ENCODE assay signal across 8 mouse cellular contexts in genomic region chr11:61266551-61267533, GRCm38 (mm10). TPM values are rescaled to one million over a fixed set of nuclear protein-coding genes. Genes with fewer than 3 reads are reported as not detected.
A peak's percentile ranks its signal among the peaks of the same experiment; 100 is the strongest.
DNase-seq lines count a peak whose midpoint lies in the region; ATAC-seq and TF ChIP-seq lines count a peak whose summit lies in the region.

Aldh3a2 (minus strand) TSS chr11:61267464.

- WGBS in heart, embryonic 10.5 days, result 1% methylated on average over 58 of the region's 58 CpGs
- WGBS in kidney, embryonic 15.5 days, result under 1% methylated on average over 58 of the region's 58 CpGs

- H3K9me3 ChIP-seq in heart, embryonic 10.5 days, result no peaks in the 10 kb centered on the region
- H3K9me3 ChIP-seq in kidney, embryonic 15.5 days (replicated peaks), result no peaks in the 10 kb centered on the region

- DNase-seq in A20 (ENCODE audit: low read depth, low spot score) (peak; percentile 98), liver (peak; percentile 94)
- DNase-seq in heart, embryonic 10.5 days (ENCODE audit: low spot score), result peak; percentile 97
- DNase-seq in spleen, postnatal 4 days (ENCODE audit: low spot score in 2 of 2), result peak; percentile 94 to 97

- peak; percentile 100 for ATAC-seq in kidney, embryonic 15.5 days (replicated peaks; ENCODE audit: low FRiP score)
- peak; percentile 98 for ATAC-seq in monocyte, adult 5-6 weeks (replicated peaks; ENCODE audit: insufficient number of reproducible peaks, low FRiP score, low TSS enrichment, poor library complexity, severe bottlenecking)

- TF ChIP-seq POLR2A in bone marrow macrophage, adult 2 months (IDR thresholded peaks at IDR 0.05; ENCODE audit: borderline replicate concordance, low read depth, low read length), result peak; percentile 83; the same call in 1 of the 2 replicates
- peak; percentile 98 for TF ChIP-seq POLR2A in embryonic fibroblast, embryonic 13.5 days (IDR thresholded peaks at IDR 0.05; ENCODE audit: low read depth, low read length)

- H3K4me3 ChIP-seq in bone marrow macrophage, adult 2 months (ENCODE audit: insufficient read depth, low read length), result peak within 1 kb of the TSS; percentile 94
- H3K4me3 ChIP-seq in embryonic fibroblast, embryonic 13.5 days (ENCODE audit: insufficient read depth, low read length), result peak within 1 kb of the TSS; percentile 61
- peak within 1 kb of the TSS; percentile 78 for H3K4me3 ChIP-seq in heart, embryonic 10.5 days
- peak within 1 kb of the TSS; percentile 77 for H3K4me3 ChIP-seq in kidney, embryonic 15.5 days (replicated peaks)

- peak within 1 kb of the TSS; percentile 71 for H3K27ac ChIP-seq in bone marrow macrophage, adult 2 months (ENCODE audit: insufficient read depth, low read depth, low read length)
- H3K27ac ChIP-seq in embryonic fibroblast, embryonic 13.5 days (ENCODE audit: insufficient read depth, low read length), result peak within 1 kb of the TSS; percentile 71
- H3K27ac ChIP-seq in heart, embryonic 10.5 days, result peak within 1 kb of the TSS; percentile 92
- peak within 1 kb of the TSS; percentile 96 for H3K27ac ChIP-seq in kidney, embryonic 15.5 days

- peaks cover 7% of the 10 kb centered on the region for H3K4me1 ChIP-seq in bone marrow macrophage, adult 2 months (ENCODE audit: control insufficient read depth, insufficient read depth, low read length)
- peaks cover 2% of the 10 kb centered on the region; the same call in 1 of the 2 replicates for H3K4me1 ChIP-seq in embryonic fibroblast, embryonic 13.5 days (ENCODE audit: control insufficient read depth, insufficient read depth, low read length)
- H3K4me1 ChIP-seq in heart, embryonic 10.5 days, result peaks cover 6% of the 10 kb centered on the region; the same call in 1 of the 2 replicates
- H3K4me1 ChIP-seq in kidney, embryonic 15.5 days, result peaks cover 6% of the 10 kb centered on the region; the same call in 1 of the 2 replicates

- H3K27me3 ChIP-seq in heart, embryonic 10.5 days (ENCODE audit: insufficient read depth, poor library complexity, severe bottlenecking), result no peaks in the 10 kb centered on the region; the same call in 1 of the 2 replicates
- H3K27me3 ChIP-seq in kidney, embryonic 15.5 days, result peaks cover 5% of the 10 kb centered on the region; the same call in 1 of the 2 replicates

- peak within 1 kb of the TSS; percentile 67 for H3K4me2 ChIP-seq in kidney, embryonic 15.5 days

- no peak for TF ChIP-seq CTCF in bone marrow macrophage, adult 2 months (IDR thresholded peaks at IDR 0.05; ENCODE audit: low read depth, low read length)
- TF ChIP-seq CTCF in embryonic fibroblast, embryonic 13.5 days (IDR thresholded peaks at IDR 0.05; ENCODE audit: borderline replicate concordance, insufficient read depth, low read length), result no peak

- peaks cover 32% of the 10 kb centered on the region for H3K36me3 ChIP-seq in heart, embryonic 10.5 days
- peaks cover 30% of the 10 kb centered on the region for H3K36me3 ChIP-seq in kidney, embryonic 15.5 days

- H3K9ac ChIP-seq in kidney, embryonic 15.5 days, result peak within 1 kb of the TSS; percentile 83

RNA-seq across cellular contexts. Expression of gene Aldh3a2, which starts in this region (rescaled TPM):
- 57.6 and 59.0 TPM in 2 replicates for polyA plus RNA-seq in bone marrow macrophage, adult 2 months (2012; ENCODE audit: insufficient read depth, insufficient read length, missing spikeins)
- 42.5 and 50.3 TPM in 2 replicates for polyA plus RNA-seq in embryonic fibroblast, embryonic 13.5 days (2011; ENCODE audit: insufficient read length, low read depth, missing spikeins)
- polyA plus RNA-seq in heart, embryonic 10.5 days (2016; fragmentation: Nextera tagmentation; extraction: Ambion mirVana), result 26.3 and 29.1 TPM in 2 replicates
- 32.2 and 34.7 TPM in 2 replicates for polyA plus RNA-seq in kidney, embryonic 15.5 days (2015; fragmentation: Nextera tagmentation; extraction: Ambion mirVana)
- 54.7 to 73.1 TPM (median 66.9 TPM) in 3 replicates for total RNA-seq in monocyte, adult 5-6 weeks (2017)

Comparison
In these comparisons a context has a peak if more than half of its experiments do, and no peak if none do; other contexts are left out.
1. Peak in every context shown above with its lines: DNase-seq, ATAC-seq, H3K4me3 ChIP-seq and H3K27ac ChIP-seq.